Mouse (Mus musculus): Measurements from ENCODE around the gene Cyb5r1.

The Cyb5r1 gene

DNA sequence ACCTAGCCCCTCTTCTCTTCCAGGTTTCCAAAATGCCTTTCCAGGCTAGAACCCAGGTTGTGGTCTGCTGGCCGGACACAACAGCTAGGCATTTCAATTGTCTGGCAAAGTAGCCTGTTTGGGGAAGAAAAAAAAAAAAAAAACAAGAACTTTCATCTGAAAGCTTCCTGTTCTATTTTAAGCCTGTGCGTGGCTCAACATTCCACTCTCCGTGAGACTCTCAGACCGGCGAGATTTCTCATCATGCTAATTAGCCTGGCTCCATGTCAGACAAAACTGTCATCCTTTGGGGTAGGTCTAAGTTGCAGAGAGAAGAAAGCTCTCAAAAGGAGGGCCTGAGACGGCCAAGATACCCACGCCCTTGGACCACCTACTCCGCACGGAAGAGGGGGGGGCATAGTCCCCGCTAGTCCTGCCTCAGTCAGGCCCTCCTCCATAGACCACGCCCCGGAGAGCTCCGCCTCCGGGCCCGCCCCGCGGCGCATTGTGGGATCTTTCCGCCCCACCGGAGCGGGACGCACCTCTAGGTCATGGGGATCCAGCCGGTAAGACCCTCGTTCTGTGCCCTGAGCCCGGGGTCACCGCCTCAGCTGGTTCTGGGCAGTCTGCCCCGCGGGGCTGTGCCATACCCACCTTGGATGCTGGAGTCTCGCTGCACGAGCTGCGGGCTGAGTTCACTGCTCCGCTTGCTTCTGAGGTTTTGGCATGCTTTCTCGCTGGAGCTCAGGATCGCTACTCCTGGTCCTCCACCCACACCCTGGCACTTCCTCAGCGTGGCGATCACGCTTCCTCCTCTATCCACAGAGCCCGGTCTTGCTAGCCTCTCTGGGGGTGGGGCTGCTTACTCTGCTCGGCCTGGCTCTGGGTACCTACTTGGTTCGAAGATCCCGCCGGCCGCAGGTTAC is at the start of gene Cyb5r1:
TSS of gene Cyb5r1 (plus strand) at position 51 of the 905 bp plus-strand sequence.
- peak; percentile 90 for DNase-seq

DNA sequence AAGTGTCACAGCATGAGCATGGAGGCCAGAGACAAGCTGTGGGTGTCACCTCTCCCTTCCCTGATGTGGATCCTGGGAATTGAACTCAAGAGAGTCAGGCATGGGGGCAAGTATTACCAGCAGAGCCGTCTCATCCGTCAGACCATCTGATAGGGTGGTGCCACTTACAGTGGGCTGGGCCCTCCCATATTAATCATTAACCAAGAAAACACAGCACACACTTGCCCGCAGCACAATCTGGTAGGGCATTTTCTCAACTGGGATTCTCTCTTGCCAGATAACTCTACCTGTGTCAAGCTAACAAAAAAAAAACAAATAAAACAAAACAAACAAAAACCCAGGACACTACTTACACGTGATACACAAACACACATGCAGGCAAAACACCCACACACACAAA is 47.9 kb upstream of the Cyb5r1 start:
- no peak for DNase-seq

DNA sequence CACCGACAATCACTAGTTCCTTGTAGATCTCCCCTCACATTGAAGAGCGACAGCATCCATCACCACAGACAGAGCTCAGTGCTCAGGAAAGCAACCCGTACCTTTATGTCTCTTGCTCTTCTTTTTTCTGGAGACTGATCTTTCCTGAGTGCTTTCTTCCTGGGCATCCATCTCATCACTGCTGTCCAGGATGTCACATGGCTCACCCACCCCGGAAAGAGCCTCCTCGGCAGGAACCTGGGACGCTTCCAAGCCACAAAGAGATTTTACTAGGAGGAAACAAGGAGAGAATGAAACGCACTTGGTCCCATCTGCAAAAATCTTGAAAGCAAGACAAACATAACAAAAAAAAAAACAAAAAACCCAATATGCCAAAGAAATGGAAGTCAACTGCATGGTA is 44.7 kb upstream of the Cyb5r1 start:
- no peak for DNase-seq

DNA sequence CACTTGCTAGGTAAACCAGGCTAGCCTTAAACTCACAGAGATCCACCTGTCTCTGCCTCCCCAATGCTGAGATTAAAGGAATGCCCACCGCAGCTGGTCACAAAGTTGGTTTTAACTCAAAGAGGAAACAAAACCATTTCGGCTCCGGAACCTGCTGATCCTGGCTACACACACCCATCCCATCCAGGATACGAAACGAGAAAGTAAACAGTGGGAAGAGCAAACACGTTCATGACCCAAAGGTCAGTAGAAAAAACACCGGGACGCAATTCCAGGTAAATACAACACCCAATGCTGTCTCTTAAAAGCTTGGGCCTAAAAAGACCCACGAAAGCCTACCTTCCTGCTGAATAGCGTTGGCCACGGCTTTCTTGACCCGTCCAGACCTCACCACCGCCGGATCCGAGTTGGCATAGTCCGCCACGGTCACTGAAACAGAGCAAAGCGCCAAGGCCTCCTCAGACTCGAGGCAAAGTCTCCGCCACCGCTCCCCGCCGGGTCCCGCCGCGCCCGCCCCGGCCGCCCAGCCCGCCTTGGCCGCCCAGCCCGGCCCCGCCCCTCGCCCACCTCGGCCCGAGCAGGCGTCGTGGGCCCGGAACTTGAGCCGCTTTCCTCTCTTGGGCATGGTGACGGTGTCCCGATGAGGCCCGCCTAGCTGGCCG is 44.0 kb upstream of the Cyb5r1 start:
- DNase-seq, result no peak

DNA sequence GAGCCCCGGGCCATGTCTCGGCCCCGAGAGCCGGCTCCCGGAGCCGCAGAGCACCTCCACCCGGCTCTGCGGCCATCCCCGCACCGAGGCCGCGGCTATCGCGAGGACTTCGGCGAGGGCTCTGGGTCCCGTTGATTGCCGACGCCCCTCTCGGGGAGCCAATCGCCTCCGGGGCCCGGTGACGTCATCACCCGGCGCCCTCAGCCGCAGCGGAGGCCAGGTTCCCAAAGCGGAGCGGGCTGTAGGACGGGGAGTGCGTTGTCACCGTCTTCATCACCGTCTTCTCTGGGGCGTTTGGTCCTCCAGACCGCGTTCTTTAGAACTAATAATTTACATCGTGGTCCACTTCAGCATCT is 43.5 kb upstream of the Cyb5r1 start, which contains the start of gene Tmem183a:
TSS of gene Tmem183a (minus strand) at position 123 of the 356 bp plus-strand sequence.
- DNase-seq, result peak; percentile 97

DNA sequence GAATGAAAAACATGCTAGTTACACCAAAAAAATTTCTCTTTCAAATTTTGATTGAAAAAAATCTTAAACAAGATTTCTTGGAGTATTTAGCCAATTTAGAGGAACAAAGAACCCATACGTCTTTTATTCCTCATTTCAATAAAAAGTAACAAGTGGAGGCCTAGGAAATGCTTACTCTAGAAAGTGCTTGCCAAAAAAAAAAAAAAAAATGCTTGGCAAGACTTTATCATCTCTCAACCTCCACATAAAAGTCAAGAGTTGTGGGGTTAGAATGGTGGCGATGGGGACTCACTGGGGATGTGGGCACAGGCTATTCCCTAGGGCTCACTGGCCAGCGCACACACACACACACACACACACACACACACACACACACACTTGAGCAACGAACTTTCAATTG is 42.2 kb upstream of the Cyb5r1 start:
- no peak for DNase-seq

DNA sequence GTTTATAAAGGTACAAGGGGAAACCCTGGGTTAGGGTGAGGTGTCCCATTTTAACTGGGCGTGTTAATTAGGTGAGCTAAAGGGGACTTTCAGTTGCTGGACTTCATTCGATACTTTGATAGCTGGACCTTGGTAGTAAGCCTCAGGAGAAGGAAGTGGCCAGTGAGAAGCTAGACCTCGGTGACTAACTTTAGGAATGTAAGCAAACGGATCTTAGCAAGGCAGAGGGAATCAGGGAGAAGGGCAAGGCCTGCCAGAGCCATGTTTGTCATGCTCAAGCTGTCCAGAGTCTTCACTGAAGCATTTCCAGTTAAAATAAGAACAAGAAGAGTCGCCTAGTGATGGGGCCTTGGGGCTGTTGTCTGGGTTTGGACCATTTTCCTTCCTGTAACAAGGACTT is 39.9 kb upstream of the Cyb5r1 start:
- no peak for DNase-seq

DNA sequence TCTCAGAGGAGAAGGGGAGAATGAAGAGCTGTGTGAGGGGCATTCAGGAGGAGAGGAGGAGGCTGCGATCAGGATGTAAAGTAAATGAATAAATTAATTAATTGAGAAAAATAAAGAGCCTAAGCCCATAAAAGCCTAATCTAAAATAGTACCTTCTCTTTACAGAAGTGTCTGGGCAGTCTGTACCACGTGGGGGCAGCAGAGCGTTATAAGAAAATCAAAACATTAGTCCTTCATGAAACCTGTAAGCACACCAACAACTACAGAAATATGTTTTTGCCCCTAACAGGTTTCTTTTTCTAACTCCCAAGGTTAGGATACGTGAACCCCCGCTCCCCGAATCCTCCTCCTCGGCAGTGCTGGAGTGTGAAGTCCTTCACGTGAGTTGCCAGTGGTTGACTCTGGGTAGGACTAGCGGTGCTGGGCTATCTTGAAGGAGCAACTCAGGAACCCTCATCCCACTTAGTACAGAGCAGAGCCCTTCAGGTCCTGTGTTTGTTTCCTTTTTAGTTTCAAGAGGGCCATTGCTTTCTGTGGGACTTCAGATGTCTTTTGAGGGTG is 36.5 kb upstream of the Cyb5r1 start:
- DNase-seq, result peak; percentile 80

DNA sequence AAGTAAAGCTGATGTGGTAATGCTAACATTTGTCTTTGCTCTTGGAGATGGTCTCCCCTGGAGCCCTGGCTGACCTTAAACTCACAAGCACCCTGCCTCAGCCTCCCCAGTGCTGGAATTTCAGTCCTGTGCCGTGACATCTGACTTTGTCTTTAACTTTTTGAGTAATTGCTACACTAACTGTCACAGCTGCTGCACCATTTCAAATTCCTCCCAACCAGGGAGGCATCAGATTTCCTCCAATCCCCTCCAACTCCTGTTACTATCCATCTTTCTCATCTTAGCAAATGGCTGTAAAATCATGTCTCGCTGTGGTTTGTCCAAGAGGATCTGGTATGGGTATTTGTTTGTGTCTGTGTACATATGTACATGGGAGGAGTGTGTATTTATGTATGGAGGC is 31.2 kb upstream of the Cyb5r1 start:
- DNase-seq, result no peak

DNA sequence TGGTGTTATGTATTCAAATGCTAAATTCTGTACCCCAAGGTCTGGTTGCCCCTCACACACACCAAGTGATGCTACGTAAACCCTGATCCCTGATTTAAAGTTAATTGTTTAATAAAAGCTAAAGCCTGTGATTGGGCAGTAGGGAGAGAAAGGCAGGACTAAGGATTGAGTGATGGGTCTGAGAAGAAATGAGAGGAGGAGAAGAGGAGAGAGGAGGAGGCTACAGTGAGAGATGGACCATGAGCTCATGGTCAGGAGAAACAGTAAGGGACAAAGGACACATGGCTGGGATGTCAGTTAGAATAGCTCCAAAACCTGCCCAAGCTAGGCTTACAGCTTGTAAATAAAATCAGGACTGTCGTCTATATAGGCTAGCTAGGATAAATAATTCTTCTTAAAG is 24.3 kb upstream of the Cyb5r1 start:
- no peak for DNase-seq

DNA sequence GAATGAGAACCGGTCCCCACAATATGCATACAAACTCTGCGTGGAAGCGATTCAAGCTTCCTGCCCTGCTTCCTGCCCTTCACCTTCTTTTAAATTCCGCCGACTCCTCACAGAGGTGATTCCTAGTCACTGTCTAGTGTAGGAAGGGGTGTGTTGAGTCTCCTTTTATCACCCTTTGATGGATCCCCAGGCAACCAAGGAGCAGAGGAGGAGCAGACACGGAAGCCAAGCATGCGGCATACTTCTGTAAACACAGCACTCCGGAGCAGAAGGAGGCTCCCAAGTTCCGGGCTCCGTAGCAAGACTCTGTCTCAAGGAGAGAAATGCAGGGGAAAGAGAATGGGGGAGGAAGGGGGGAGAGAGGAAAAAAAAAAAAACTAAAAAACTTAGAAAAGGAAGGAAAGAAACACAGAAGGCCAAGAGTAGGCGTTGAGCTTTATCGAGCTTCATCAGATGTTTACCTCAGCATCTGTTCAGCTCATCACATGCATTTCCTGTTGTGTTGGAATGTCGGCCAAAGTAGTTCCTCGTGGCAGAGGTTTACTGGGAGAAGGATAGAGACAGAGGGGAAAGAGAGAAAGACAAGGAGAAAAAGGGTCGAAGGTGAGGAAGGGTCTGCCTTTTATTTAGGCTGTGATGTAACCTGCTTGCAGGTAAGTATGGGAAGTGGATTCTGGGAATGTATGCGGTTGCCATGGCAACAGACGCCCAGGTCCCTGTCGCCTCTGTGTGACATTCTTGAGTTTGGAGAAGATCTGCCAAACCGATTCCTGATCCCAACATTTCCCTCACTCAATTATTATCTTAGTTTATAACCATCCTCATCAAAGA is 23.3 kb upstream of the Cyb5r1 start:
- DNase-seq, result peak; percentile 25

DNA sequence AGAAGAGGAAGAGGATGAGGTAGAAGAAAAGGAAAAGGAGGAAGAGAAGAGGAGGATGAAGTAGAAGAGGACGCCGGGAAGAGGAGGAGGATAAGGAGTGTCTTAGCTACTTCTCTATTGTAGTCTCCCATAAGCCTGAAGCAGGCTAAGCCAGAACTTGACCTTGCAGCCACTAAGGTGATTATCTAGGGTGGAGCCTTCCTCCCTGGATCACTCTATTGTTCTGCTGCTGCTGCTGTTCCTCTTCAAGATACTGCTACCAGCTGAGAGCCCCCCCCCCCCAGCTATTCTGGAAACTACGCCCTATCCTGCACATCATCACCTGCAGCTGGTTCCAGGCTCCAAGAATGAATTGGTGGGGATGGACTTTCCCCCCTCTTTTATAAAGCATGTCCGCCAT is 20.8 kb upstream of the Cyb5r1 start:
- DNase-seq, result no peak

DNA sequence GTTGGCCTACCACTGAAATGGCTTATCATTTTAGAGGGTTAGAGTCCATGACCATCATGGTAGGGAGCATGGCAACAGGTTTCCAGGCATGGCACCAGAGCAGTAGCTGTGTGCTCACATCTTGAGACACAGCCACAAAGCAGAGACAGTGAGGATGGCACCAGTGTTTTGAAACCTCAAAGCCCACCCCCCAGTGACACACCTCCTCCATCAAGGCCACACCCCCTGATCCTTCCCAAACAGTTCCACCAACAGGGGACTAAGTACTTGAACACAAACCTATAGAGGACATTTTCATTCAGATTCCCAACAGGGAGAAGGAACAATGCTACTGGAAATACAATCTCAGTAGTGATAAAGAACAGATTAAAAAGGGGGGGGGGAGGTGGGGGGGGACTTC is 20.2 kb upstream of the Cyb5r1 start:
- no peak for DNase-seq

DNA sequence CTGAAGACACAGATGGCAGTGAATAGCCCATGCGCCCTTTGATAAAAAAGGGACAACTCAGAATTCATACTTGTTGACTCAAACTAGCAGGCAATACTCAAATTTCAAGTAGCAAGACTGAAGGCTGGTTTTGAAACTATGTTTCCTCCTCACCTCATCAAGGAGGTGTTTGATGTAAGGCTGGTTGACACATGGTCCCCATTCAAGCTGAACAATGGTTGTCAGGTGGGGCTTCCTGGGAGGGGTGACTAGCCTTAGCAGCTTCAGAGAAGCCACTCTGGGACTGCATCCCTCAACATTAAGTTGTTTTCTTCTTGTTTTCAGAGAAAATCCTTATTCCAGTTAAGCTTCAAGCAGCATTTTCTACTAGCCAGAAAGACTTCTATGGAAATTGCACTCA is 19.7 kb upstream of the Cyb5r1 start, which contains the start of gene 4933406M09Rik:
TSS of gene 4933406M09Rik (plus strand) at position 275 of the 400 bp plus-strand sequence.
- DNase-seq, result no peak

DNA sequence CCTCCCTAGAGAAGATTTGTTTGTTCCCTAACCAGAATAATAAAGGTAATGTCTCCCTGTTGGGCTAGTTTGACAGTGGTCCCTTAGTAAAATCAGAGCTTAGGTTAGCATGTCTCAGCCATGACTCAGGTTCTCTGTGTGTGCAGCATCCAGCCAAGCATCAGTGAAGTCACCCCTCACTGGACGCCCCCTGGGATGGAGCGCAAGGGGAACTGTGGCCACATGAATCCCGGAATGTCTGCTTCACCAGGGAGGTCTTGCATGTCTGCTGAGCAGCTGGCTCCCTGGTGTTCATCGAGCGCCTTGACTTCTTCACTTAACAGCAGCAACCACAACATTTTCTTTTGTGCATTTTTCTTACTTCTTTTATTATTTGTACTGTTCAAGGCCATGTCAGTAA is 11.5 kb upstream of the Cyb5r1 start:
- no peak for DNase-seq

DNA sequence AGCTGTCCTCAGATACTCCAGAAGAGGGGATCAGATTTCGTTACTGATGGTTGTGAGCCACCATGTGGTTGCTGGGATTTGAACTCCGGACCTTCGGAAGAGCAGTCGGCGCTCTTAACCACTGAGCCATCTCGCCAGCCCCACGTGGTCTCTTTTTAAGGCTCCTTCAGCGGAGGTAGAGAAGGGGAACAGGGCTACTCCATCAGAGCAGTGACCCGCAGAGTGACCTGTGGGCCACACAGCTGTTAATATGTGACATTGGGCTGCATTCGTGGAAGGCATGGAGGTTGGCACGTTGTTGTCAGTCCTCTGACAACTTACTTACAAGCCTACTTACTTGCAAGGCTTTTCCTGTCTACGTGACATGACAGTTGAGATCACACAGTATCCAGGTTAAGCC is 7.1 kb upstream of the Cyb5r1 start:
- DNase-seq, result no peak

DNA sequence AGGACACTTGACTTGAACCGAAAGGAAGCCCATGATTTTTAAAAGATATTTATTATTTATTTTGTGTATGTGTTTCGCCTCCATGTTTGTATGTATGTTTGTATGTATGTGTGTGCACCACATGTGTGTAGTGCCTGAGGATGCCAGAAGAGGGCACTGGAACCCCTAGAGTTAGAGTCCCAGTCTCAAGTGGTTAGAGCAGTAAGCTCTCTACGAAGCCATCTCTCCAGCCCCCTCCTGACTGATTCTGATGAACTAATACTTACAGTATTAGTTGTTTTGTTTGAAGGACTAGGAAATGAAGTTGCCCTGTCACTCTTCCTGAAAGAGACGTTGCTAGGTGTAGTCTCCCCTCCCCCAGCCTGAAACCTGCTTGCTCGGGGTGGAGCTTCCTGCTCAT is 5.6 kb upstream of the Cyb5r1 start:
- DNase-seq, result peak; percentile 30

DNA sequence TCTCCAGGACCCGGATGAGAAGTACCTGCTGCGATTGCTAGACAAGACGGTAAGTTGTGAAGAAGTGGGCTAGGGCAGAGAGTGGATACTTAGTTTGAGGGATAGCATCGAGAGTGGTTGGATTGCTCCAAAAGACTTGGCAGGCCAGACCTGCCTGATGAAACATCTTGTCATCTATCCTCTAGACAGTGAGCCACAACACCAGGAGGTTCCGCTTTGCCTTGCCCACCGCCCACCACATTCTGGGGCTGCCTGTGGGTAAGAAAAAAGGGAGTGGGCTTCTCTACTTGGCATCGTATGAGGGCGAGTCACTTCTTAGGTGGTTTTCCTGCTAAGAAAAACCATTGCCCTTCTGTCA is 1.0 kb downstream of the Cyb5r1 start:
- DNase-seq, result no peak

DNA sequence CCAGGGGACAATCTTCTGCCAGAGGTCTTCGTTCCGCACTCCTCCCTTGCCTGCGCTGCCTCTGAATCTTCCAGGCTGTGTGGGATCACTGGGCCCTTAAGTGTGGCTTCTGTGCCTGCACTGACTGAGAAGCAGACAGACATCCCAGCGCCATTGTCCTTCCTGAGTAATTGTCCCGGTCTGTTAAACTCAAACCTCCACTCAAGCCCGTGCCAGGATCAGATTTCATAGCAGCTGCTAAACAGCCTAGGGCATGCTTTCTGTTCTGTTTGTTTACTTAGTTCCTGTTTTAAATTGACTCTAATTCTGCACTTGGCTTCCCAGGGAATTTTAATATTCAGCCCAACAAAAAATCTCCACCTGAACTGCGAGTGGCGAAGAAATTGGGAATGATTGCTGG is 2.7 kb downstream of the Cyb5r1 start:
- DNase-seq, result no peak

DNA sequence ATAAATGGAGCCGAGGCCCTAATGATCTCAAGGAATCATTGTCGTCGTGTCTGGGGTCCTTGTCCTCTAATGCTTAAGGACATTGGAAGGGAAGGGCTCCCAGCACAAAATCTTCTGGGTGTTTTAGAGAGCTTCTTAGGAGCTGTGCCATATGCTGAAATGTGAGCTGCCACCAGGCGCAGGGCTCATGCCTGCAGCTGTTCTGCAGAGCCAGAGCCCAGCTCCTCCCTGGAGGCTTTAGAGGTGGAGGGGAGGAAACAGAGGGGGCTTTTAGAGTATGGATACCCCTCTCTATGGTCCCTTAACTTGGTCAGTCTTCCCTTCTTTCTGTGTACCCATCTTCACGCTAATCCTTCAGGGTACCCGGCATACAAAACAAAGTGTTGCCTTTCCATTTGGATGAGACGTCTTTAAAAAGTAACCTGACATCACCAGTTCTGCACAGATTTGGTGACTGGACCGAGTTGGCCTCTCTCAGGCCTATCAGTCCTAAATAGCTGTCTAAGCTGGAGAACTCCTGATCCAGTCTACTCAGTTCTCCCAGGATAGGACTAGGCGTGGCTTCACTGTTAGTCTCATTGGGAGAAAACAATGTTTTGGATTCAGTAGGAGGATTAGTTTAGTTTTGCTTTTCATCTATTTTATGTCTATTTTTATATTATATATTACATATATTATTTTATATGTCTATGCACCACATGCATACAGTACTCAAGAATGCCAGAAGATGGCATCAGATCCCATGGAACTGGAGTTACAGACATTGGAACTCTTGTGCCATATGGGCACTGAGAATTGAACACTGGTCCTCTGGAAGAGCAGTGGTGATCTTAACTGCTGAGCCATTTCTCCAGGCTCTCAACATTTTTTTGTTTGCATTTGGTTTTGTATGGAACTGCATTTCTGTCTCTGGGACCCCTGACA is 6.6 kb downstream of the Cyb5r1 start:
- no peak for DNase-seq

DNA sequence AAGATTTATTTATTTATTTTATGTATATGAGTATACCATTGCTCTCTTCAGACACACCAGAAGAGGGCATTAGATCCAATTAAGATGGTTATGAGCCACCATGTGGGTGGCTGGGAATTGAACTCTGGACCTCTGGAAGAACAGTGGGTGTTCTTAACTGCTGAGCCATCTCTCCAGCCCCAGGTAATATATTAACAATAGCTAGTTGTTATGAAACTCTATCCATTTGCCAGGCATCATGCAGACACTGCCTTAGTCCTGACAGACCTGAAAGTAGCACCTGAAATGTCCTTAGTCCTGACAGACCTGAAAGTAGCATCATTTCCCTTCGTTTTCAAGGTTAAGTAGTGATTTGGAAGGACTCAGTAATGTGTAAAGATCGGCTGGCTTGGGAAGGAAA is 8.7 kb downstream of the Cyb5r1 start:
- no peak for DNase-seq
